Mouse (Mus musculus) cerebellum, adult 2 months (tissue): ENCODE measurements around the gene Plekhh2.

Source experiments
- CTCF ChIP-seq: fragments of 200-500 bp; IDR thresholded peaks from 2 replicates; pipeline ENCODE4 v1.5.1; 2011; ENCODE audit warnings: low read depth, mild to moderate bottlenecking, control low read depth, low read length, moderate library complexity, borderline replicate concordance; ENCODE audit not compliant: insufficient read depth
- POLR2A ChIP-seq: fragments of 200-500 bp; IDR thresholded peaks from 2 replicates; pipeline ENCODE4 v1.6.1; 2011; ENCODE audit warnings: low read length, control low read depth, borderline replicate concordance; ENCODE audit not compliant: insufficient read depth

DNA sequence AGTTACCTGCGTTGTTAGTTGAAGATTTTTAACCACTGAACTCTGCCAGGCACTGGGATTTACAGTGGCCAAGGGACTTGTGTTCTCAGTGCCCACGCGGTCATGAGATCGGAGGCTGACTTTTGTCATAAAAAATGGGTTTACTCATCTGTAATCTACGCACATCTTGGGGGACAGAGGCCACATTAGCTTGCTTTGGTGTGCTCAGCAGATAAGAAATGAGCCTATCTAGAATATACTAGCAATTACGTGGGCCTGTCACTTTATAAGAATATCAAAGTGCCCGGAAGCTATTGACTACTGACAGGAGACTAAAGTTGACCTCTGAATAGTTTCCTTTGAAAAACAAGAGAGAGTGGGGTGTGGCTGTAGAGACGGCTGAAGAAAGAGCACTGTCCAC lies 147.3 kb downstream of the Plekhh2 start:
- no peak for TF ChIP-seq POLR2A
- no peak for TF ChIP-seq CTCF
